14 mouse cellular contexts compared by ENCODE assay signal in the genomic region with DNA sequence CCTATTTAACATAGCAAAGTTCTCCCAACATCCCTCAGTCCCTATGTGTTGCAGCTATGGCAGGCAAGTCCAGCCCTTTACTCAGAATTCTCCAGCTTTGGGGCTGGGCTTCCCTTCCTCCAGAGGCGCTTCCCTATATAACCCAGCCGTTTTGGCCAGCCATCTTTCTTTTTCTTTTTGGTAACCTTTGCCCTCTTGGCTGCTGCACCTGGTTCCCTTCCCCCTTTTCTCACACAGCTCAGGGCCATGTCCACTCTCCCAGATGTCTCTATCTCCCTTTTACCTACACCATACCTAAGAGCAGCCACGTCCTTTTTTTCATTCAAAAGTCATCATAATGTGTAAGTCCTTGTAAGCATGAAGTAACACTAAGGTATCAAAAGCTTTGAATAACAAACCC.
"Had no signal": no experiment of that assay in that cellular context is flagged by ENCODE, and none has a peak within 500 bp of the region (broad histone marks: within the 10 kb centered on the region; RNA-seq: fewer than 3 reads in every experiment).

No protein-coding gene starts in this region.

- H3K4me3 ChIP-seq: neural tube, embryonic 12.5 days had no signal

- H3K9ac ChIP-seq: midbrain, embryonic 15.5 days had no signal

- H3K27ac ChIP-seq: midbrain, embryonic 15.5 days; neural tube, embryonic 12.5 days had no signal

- ATAC-seq: inflammation-experienced regulatory T-cells, adult 6 months; intestine, postnatal 0 days; lung, postnatal 0 days; midbrain, embryonic 15.5 days had no signal

- H3K27me3 ChIP-seq: neural tube, embryonic 12.5 days had no signal

- DNase-seq: kidney, adult 9 months; kidney, postnatal 10 days; kidney, postnatal 4 days; lung, adult 2 months; lung, postnatal 36 days; spleen, adult 18-20 months; thymus, adult 18-20 months; thymus, postnatal 14 days had no signal

- H3K36me3 ChIP-seq: limb, embryonic 10.5 days; midbrain, embryonic 15.5 days; neural tube, embryonic 12.5 days had no signal

- H3K9me3 ChIP-seq: limb, embryonic 10.5 days; midbrain, embryonic 15.5 days; neural tube, embryonic 12.5 days had no signal
